Mouse (Mus musculus) 416B (cell line): ENCODE results near the gene Gm49354.
A peak's percentile ranks its signal among the peaks of the same experiment; 100 is the strongest.
"Not testable (repeated sequence)": the region's sequence is repeated elsewhere in the genome, so short reads cannot be mapped to it uniquely, and the experiment has no call there.

Experiments
- DNase-seq: peaks from one replicate; pipeline ENCODE4 v3.0.0; 2011; ENCODE audit warnings: low read depth

Gm49354 gene

DNA sequence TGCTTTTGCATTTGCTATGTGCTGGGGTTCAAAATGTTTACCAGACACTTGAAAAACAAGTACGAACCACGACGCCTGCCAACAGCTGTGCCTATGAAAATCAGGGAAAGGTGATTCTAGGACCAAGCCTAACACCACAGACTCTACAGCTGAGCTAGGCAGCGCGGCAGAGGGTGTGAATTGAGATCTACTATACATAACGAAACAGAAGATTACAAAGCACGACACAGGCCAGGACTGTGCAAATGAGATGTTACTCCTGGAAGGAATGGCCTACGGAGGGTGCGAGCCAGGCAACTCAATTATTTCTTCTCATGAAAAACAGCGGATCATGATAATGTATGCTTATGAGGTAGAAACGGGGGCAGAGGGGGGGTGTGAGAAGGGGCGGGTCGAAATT is 13.5 kb downstream of the Gm49354 start:
- DNase-seq, result peak; percentile 25

DNA sequence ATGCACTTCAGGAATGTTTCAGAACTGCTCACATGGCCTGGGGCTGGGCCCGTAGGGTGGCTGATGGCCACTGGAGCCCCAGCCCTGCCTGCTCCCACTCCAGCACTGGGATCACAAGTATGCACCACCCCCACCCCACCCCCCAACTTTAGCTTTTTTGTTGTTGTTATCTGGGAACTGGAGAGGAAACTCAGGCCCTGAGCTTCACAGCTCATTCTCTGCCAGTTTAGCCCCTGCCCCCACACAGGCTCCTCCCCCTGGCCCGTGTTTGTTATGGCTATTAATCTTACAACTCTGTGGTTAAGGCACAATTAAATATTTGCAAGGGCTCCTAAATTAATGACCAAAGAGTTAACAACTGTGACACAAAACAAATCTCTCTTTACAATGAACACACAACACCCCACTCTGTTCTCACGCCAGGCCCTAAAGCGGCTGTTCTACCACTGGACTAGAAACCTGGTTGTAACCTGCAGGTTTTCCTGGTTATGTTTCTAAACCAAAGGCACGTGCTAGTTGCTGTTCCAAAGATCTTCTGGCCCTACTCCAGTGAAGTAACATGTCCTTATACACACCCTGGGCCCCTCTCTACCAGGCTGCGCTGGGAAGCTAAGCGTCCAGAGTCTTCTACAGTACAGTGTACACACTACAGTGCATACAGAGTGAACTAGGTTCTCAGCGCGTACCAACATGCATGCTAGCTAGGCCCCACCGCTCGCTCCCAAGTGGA is 15.1 kb downstream of the Gm49354 start:
- DNase-seq, result no peak

DNA sequence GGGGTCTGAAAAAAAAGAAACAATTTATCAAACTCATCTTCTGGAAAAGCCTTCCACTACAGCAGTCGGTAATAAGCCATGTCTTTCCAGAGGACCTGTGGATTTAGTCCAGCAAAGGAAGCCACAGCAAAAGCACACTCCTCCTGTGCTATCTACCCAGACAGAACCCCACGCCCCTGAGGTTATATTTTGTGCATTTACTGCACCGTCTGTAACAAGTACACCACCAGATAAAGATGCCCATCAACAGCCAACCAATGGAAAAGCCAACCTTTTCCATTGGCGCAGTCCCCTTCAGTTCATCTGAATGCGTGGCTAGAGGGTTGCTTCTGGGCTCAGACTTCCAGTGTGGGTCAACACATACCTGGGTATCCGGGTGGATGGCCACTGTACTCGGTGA is 19.3 kb downstream of the Gm49354 start:
- DNase-seq, result no peak

DNA sequence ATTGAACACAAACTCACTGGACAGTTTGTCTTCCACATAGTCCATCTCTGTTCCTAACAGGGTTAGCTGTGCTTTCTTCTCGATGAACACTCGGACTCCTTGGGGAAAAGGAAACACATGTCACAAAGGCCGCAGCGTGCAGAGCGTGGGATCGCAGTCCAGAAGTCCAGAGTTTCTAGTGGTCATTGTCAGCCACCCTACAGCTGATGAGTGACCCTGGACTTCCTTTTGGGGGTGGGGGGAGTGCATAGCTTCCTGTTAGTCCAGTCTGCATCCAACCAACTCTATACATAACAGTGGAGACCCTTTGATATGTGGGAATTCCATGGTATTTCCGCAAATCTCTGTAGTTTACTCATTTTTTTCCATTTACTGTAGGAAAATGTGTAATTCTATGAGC is 25.1 kb downstream of the Gm49354 start:
- no peak for DNase-seq

DNA sequence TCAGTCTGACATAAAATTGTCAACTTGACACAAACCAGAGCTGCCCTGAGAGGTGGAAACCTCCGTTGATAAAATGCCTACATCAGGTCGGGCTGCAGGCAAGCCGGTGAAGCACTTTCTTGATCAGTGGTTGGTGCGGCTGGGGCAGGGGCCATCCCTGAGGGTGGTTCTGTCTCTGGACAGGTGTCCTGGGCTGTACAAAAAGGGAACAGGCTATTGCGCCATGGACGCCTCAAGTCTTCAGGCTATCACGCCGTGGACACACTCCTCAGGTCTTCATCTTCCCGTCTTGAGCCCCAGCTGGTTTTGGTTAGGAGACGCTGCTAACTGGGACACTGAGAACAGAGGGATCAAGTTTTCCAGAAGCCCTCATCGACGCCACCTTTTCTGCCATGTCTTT is 31.7 kb downstream of the Gm49354 start:
- DNase-seq, result no peak

DNA sequence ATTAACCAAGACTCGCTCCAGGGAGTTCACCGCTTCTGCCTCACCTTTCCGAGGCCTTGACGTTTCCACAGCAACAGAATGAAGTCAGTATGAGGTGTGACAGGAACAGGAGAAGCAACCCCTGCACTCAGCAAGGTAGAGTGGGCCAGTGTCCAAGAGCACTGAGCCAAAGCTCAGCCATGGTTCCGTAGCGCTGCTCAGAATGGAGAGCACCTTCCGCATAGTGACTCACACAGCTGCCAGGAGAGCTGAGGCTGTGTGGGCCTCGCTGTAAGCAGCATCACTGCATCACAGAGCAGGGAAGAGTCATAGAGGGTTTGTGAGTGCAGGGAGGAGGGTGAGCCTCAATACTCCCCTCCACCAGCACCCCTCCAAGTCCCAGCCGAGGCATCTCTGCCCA is 35.3 kb downstream of the Gm49354 start, which contains the start of gene 1700014D04Rik:
Gene 1700014D04Rik, minus strand, starts transcription at position 42 of the 400 bp plus-strand sequence.
- no peak for DNase-seq

DNA sequence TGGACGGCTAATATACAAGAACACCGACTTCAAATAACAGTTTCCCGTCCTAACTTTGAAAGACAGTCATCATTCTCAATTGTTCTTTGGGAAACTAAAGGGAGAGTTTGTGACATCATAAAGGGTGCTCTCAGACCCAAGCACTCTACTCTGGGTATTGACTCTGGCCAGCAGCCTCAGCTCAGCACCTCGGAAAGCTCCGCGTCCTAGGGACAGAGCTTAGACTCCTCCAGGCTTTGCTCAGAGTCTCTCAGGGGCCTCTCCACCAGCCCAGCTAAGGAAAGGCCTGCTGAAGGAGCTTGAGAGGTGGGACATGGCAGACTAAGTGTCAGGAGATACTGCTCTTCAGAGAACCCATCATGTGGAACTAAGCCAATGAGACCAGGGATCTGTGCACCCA is 35.9 kb downstream of the Gm49354 start:
- DNase-seq, result peak; percentile 45

DNA sequence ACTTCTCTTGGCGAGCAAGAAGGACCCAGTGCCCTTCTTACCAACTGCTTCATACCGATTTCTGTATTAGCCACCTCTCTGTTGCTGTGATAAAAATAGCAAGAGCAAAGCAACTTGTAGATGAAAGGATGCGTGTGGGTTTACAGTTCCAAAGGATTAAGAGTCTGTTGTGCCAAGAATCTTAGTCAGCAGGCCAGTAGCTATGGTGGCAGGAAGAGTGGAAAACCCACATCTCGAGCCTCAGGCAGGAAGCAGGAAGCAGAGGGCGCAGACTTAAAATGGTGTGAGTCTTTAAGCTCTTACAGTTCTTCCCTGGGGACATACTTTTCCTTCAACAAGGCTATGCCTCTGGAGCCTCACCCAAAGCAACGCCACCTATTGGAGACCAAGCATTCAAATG is 36.6 kb downstream of the Gm49354 start:
- DNase-seq, result peak; percentile 82

DNA sequence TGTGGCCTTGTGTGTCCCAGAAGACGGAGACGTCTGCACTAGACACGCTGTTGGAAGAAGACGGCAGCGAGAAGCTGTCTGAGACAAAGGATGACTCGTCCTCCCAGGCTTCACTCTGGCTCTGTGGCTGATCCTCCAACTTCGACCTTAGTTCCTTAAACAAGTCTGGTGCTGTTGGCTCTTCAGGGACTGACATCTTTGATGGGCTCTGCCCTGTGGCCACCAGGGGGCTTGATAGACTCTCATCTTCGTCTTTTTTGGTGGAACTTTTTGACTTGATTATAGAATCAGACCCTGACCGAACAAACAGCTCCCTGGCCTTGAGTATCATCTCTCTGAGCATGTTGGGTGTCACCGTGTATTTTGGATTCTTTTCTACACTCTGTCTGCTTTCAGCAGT is 40.3 kb downstream of the Gm49354 start:
- peak; percentile 72 for DNase-seq

DNA sequence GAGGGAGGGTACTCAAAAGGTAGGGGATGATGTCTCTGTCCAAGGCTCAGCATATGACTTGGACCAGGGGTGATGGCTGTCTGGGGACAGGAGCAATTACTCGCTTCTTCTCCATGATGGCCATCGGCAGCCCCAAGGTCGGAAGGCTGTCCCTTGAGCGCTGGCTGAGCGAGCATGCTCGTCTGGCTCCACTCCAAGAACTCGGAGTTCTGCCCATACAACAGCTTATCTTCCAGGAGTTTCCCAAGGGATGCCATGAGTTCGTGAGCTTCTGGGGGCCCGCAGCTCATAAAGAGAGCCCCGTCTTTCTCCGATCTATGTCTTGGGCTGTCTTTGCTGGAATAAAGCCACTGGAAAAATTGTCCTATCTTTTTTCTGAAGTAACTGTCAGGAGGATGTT is 40.9 kb downstream of the Gm49354 start:
- DNase-seq, result no peak

DNA sequence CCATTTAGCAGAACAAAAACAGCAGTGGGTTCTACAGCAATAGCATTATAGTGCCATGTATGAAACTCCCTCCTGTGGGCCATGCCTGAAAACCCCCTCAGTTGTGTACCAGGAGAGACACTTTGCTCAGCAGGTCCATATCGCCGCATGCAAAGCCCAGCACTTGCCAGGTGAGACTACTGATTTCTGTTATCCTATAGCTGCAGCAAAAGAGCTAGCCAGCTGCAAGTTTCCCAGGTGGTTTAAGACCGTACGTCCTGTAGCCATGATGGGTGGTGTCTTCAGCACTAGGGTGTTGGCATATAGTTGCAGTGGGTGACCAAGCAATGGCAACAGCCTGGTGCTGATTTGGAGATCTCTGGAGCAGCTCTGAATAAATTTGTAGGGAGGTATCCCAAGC is 42.6 kb downstream of the Gm49354 start:
- DNase-seq, result no peak

DNA sequence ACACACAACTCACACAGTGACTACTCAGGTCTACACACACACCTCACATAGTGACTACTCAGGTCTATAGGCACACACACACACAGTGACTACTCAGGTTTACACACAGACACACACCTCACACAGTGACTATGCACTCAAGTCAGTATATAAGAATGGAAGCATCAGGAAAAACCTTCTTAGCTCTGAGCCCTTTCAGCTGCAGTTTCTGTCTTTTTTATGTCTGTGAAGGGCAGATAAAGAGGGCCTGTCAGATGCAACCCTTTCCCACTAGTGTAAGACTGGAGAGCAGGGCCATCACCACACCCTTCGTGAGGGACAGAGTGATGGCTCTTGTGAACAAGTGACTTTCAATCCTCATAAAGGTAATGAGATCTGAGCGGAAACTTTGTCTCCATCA is 43.6 kb downstream of the Gm49354 start:
- DNase-seq, result no peak

DNA sequence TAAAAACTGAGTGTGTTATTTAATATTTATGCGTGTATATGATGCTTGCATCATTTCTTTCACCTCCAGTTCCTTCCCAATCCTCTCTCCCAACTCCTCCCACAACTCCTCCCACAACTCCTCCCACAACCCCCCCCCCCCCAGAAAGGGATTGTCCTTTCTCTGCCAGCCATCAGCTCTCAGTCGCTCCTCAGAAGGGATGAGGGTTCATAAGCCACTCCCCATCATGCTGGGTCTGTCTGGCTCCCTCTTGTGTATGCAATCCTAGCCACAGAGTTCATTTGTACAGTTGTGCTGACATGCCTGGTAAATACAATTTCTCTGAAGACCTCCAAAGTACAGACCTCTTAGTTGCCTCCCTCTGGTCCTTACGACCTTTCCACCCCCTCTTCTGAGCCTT is 46.9 kb downstream of the Gm49354 start:
- DNase-seq, result peak; percentile 90

DNA sequence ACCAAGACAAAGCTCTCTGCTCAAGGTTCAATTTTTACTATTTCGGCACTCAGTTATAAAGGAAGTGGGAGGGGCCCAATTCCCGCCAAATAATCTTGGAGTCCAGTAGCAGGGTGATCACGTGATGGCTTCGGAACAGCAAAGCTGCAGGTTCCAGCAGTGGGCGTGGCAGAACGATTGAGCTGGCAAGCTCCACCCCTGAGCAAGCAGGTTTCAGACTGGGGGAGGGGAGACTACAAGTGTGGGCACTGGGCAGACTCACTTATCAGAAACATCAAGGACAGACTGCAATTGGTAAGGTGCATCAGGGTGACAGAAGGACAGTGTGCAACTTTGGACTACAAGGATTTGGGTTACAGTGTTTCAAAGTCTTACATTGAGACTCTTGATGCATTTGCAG is 47.7 kb downstream of the Gm49354 start:
- DNase-seq, result peak; percentile 54

DNA sequence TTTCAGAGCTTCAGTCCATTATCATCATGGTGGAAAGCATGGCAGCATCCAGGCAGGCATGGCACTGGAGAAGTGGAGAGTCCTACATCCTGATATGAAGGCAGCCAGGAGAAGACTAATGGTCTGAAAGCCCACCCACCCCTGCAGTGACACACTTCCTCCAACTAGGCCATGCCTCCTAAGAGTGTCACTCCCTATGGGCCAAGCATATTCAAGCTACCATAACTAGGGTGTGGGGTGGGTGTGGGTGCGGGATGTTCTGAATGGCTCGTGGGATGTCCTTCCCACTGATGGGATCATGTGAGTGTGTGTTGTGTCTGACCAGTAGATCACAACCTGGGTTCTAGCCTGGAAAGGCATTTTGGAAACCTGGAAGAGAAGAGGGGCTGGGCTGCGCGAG is 48.1 kb downstream of the Gm49354 start:
- peak; percentile 16 for DNase-seq

DNA sequence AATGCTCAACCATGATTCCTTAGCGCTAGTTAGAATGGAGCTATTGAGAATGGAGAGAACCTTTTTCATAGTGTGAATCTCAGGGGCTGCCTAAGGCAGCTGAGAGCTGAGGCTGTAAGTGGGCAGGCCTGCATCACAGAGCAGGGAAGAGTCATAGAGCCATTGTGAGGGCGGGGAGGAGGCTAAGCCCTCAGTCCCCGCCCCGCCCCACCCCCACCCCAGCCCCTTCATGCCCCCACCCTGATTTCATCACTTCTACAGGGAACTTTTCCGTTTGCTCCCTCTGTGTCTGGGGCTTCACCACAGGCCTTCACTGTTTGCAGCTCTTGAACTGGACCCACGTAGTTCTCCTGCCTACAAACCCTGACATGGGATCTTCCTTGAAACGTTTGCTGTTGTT is 50.4 kb downstream of the Gm49354 start, which contains the start of gene Spata31d1d:
Gene Spata31d1d, minus strand, starts transcription at position 101 of the 400 bp plus-strand sequence.
- DNase-seq, result no peak

DNA sequence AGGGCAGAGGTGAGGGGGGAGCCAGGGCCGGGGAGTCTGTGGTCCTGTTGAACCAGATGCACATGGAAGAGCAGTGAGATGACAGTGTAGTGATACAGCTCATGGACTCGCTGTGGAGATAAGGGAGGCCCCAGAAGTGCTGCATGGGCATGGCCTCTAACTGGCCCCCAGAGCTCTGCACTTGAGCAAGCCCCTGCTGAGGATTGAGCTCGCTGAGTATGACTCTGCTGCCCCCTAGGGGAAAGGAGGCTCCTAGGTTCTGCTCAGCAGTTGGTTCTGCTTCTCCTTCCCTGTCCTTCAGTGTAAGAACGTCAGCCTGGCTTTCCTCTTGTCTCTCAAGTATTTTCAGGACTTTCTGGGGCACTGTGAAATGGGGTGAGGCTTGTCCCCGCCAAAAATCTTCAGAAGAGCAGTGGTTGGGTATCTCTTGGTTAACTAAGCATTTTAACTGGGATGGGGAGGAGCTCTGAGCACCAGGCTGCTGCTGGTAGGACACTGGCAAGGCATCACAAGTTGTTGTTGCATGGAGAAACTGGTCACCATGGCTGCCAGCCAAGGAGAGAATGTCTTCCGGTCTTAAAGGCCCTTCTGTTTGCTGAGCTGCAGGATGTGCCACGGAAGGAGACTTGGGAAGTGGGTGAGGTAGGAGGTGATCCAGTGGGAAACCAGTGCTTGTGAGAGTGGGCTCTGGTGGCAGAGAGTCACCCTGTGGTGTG is 53.5 kb downstream of the Gm49354 start:
- DNase-seq, result peak; percentile 90

DNA sequence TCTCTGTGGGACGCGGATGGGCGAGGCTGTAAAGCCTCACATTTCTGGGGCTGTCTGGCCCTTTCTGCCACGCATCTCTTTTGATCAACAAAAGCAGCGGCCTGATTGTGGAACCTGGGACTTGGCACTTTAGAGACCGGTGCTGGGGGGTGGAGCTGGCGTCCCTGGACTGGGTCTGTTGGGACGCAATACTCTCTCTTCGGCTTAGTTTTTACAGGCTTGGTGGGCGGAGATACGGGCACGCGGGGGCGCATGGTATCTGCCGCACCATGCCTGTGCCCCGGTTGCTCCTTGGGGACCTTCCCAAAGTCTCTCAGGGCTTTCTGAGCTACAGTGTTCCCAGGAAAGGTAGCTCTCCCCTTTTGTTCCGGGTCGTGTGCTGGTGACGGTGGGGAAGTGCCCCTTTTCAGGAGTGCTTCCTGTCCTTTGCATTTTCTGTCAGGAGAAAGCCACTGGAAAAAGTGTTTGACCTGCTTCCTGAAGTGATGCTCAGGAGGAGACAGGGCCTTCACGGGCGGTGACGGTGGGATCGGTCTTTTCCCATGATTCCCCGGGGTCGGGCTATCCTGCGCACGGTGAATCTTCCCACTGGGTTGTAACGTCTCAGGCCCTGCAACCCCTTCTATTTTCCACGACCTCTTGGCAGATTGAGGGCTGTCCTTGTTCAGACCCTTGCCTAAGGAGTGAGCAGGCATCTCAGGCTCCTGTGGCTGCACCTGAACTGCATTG is 55.7 kb downstream of the Gm49354 start:
- DNase-seq, result no peak

DNA sequence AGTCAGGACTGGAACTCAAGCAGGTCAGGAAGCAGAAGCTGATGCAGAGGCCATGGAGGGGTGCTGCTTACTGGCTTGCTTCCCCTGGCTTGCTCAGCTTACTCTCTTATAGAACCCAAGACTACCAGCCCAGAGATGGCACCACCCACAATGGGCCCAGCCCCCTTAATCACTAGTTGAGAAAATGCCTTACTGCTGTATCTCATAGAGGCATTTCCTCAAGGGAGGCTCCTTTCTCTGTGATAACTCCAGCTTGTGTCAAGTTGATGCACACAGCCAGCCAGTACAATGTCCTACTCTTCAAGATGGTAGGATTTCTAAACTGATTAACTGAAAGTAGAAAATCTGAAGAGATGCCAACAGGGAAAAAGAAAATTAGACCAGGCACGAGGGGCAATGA is 60.0 kb downstream of the Gm49354 start:
- DNase-seq, result not testable (repeated sequence)

DNA sequence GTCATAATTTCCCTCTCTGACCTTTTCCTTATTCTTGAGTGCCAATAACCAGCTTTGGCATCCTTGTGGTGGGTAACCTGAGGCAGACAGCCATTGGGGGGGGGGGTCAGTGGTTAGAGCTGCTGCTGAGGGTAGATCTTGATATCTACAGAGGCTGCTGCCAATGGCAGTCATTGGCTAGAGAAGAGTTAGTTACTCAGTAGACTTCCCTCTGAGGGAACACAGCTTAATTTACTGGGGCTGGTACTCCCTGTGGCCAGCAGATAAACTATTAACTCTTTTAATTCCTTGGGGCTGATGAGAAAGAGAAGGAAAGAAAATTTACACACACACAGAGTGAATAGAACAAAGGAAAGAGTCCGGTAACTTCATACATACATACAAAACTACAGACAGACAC is 62.6 kb downstream of the Gm49354 start:
- DNase-seq, result no peak

DNA sequence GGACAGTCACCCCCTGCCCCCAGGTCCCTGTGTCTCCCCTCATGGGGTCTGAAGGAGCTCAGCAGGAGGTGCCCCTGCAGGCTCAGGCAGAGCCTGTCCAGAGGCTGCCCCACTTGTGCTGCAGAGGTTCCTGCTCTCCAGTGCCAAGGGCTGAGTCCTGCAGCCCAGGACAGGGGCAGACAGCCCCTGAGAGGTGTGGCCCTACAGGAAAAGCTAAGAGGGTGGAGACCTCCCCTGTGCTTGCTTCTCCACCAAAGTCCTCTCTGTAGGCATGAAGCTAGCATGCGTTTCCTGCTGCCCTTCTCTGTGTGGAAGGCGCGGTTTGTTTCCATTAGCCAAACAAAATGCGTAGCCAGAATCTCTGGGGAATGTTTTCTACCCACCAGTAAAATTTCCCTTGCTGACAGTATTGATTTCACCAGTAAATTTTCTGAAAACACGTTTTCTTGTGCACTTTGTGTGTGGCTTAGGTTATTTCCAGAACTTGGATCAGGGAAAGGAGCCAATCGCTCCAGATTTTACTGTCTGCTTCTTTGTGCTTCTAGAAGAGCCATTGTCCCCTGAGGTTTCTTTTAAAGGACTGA is 63.1 kb downstream of the Gm49354 start:
- not testable (repeated sequence) for DNase-seq

DNA sequence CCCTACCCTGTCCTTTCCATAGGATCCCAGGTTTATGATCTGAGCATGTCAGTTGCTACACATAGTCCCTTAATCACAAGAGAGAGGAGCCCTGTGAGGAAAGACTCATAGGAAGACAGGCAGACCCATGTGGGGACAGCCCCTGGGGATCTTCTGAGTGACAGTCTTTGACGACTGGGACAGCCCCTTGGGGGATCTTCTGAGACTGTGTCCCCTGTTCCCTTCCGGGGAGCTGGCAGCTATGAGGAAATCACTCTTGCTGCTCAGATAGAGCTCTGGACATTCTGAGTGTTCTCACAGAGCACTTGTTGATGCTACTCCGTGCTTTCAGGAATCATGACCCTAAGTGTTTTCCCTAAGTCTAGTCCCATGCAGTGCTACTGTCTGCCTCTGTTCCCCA is 68.3 kb downstream of the Gm49354 start:
- DNase-seq, result no peak

DNA sequence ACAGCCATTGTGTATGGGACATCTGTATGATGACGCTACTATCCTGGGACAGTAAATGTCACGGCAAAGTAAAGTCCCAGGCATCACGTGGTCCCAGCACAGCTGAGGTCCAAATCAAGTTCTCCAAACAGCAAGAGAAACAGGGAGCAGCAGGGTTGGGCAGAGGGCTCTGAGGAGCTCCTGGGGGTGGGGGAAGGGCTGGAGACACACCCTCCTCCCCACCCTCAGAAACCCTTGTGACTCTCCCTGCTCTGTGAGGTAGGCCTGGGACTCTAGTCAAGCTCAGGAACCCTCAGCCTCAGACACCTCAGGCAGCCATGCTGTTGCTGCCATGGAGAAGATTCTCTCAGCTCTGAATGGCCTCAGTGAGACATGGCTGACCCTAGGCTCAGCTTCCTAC is 70.1 kb downstream of the Gm49354 start, which contains the start of gene Spata31d1b:
Gene Spata31d1b, plus strand, starts transcription at position 301 of the 400 bp plus-strand sequence.
- DNase-seq, result not testable (repeated sequence)
